Mouse (Mus musculus) thymus, postnatal 10 days (tissue): ENCODE measurements around the gene Cp.
"Not testable (repeated sequence)": the region's sequence is repeated elsewhere in the genome, so short reads cannot be mapped to it uniquely, and the experiment has no call there.

ENCODE experiments used
- DNase-seq, 2 experiments: peaks; one replicate each; pipeline ENCODE4 v3.0.0; 2021; ENCODE audit warnings: low spot score in 2 of 2

Gene Cp

DNA sequence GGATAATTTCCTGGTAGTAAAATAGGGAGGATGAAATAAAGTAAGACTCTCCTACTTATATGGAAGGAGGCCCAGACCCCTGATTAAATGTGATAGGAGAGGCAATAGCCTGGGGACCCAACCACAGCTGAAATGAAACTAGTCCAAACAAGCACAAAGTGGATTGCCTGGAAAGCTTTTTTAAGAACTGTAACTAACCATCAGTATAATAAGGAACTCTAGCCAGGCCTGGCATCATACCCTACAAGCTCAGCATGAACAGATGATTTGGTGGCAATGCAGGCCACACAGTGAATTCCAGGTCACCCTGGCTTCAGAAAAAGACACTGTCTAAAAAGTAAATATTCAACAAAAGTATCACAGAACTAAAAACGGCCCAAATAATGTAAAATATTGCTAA lies 48.8 kb downstream of the Cp start:
- no peak for DNase-seq

DNA sequence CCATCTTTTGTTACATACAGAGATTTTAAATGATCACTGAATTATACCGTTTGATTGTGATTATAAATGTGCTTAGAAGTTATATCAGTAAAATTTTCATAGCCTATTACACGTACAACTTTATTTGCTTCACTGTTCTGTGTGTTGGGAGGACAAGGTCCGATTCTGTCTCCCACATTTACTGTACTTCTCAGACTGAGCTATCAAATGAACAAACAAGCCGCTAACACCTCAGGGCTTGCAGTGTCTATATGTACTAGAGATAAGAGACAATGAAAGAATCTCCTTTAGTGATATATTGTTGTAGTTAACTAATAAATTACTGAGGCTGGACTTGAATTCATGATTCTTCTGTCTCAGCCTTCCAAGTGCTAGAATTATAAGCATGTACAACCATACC lies 50.4 kb downstream of the Cp start:
- no peak for DNase-seq

DNA sequence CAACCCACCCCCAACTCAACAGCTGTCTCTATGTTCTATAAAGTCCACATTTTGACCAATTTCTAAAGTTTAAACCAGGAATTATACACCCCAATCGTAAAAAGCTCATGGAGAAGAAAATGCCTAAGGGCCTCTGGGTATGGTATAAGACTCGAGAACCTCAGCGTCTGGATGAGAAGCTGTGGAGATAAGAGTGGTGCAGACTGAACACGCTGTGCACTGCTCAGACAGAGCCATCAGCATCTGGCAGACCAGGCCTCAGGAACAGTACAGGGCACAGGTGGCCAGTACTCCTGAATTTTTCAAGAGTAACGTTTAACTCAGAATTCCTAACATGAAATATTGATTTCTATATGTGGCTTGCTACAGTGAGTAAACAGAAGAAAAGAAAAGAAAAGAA lies 50.9 kb downstream of the Cp start:
- DNase-seq = no peak

DNA sequence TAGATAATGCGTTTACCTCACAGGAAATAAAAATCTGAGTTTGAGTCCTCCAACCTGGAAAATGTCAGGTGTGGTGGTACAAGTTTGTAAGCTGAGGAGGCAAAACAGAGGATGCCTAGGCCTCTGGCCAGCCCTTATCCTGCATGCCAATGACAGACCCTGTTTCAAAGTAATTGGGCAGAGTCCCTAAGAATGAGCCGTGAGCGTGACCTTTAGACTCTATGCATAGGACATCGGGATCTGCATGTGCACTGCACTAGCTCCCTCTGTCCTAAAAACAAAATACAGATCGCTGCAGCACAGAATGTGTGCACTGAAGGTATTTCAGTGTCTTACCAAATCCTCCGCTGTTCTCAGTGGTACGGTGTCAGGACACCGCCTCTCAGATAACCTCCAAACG lies 53.6 kb downstream of the Cp start:
- no peak for DNase-seq

DNA sequence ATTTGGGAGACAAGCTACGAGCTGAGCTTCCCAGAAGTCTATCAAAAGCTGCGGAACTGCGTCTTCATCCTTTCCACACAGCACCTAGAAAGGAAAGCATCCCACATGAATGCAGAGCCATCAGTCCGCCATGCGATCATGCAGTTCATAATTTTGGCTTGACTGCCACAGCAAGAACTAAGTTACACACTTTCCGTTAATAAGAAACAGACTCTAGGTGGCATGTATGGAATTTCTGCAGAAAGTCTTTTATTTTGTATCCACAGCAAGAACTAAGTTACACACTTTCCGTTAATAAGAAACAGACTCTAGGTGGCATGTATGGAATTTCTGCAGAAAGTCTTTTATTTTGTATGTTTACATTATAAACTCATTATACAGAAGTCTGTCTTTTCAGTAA lies 54.1 kb downstream of the Cp start:
- DNase-seq = not testable (repeated sequence)

DNA sequence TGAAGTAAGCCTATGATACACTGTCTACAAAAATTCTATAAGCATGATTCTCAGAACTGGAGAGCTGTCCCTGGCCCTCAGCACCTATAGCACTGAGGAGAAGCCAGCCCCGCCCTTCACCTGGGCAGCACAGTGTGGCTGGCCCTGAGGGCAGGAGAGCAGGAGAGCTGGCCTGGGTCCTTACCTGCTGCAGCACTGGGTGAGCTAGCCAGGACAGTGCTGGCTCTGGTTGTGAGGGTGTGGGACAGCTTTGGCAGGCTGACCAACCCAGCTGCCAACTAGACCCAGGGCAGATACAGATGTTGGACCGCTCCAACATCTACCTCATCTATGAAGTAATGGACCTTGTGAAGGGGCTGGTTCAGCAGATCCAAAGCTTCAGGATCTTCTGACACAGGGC lies 57.6 kb downstream of the Cp start:
- DNase-seq = no peak

DNA sequence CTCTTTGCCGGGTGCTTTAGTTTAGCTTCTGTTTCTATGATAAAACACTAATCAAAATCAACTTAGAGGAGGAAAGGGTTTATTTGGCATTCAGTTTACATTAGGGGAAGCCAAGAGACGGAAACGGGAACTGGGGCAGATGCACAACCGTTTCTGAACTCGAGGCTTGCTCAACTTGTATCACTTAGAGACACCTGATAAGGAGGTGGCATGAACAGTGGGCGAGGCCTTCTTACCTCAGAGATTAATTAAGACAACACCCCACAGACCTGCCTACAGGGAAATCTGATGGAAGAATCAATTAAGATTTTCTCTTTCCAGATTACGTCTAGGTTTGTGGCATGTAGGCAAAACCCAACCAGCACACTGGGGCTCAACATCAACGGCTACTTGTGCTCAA lies 61.2 kb downstream of the Cp start:
- DNase-seq = no peak

DNA sequence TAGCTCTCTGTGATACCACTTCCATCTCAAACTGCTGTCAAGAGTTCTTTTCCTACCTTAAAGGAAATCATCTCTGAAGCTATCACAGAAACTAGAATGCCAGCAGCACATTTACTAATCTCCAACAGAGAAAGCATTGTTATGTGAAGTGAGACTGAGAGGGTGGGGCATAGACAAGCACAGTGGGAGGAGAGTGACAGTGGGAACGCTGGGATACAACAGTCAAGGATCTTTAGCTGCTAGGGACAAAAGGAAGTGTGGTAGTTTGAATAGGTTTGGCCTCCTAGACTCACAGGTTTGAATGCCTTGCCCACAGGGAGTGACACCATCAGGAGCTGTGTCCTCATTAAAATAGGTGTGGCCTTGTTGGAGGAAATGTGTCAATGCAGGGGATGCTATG lies 67.0 kb downstream of the Cp start:
- no peak for DNase-seq

DNA sequence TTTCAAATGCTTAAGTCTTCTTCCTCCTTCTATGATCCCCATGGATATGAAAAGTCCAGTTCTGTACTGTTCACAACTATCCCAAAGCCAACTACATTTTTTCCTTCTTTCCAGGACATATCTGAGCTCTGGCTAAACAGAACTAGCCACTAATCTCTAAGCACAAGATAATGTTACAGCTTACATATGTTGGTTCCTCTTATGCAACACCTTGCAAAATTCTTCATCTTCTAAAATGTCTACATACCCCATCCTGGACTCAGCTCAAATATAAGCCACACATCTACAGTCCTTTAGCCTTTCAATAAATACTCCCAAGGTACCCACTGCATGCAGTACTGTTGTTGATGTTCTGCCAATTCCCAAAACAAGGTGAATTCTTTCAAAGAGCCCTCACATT lies 69.6 kb downstream of the Cp start:
- no peak for DNase-seq

DNA sequence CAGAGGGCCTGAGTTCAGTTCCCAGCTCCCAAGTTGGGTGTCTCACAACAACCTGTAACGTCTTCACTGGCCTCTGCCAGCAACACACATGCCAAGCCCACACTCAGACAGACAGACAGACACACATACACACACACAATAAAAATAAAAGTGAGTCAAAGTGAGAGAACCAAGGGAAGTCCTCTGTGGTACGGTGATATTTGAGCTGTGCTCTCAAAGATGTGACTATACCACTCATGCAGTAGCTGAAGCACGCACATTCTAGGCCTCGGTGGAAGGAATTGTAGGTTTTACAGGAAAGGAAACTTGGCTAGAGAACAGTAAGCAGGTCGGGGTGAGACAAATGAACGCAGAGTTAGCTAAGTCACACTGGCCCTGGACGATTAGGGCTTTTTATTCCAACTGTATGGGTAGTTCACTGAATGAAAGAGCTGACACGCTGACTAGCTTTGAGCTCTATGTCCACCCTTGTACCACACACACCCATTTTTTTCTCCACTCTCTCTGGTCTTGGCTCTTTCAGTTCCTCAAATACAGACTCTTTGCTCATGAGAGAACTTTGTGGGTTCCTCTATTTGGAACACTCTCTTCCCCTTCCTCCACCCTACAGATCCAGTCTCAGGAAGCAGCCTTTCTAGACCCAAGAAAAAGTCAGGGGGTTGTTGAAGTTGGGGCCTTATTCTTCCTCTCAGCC lies 70.3 kb downstream of the Cp start:
- DNase-seq = no peak

DNA sequence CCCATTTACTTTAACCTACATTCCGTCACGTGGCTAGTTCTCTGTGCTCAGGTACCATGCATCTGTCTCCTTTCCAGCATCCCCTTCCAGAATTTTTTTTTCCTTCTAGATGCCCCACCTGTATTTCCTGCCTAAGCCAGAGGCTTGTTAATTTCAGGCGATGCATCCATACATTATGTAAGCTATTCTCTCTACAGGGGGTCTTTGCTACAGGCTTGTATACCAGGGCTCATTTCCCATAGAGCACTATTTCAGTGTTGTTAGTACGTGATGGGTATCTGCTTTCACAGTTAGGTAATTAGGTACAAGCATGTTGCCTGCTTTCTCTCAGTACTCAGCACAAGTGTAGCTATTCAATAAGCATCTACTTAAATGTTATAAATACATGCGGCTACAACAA lies 70.9 kb downstream of the Cp start:
- DNase-seq = no peak

DNA sequence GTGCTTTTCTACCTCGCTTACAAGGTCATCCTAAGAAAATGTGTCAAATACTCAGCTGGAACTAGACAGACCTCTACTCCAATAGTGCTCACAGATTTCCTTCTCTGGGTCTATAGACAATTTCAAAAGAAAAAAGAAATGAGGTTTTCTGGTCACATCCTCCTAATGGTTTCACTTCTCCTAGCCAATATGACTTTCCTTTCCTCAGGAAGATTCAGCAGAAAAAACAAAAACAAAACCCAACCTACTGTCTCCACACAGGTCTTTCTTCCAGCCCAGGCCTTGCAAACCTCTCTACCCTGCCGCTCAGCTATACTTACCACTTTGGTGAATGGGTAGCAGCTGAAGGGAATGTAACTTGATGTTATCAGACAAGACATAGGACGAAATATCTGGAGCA lies 71.8 kb downstream of the Cp start:
- DNase-seq = no peak

DNA sequence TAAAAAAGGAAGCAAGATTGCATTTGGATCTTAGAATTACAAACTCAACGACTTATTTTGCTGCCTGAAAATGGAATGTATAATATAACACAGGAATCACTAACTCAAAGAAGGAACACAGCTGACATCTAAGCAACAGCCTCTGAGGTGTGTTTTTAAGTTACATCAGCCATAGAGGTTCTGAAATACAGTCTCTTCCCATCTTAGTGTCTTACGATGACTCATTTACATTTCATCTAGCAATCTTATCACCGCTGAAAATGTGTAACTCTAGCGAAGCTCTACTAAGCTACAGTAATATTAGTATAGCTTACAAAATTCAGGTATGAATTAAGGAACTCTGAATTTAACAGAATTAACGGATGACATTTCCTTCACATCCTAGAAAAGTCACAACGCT lies 74.0 kb downstream of the Cp start:
- no peak for DNase-seq

DNA sequence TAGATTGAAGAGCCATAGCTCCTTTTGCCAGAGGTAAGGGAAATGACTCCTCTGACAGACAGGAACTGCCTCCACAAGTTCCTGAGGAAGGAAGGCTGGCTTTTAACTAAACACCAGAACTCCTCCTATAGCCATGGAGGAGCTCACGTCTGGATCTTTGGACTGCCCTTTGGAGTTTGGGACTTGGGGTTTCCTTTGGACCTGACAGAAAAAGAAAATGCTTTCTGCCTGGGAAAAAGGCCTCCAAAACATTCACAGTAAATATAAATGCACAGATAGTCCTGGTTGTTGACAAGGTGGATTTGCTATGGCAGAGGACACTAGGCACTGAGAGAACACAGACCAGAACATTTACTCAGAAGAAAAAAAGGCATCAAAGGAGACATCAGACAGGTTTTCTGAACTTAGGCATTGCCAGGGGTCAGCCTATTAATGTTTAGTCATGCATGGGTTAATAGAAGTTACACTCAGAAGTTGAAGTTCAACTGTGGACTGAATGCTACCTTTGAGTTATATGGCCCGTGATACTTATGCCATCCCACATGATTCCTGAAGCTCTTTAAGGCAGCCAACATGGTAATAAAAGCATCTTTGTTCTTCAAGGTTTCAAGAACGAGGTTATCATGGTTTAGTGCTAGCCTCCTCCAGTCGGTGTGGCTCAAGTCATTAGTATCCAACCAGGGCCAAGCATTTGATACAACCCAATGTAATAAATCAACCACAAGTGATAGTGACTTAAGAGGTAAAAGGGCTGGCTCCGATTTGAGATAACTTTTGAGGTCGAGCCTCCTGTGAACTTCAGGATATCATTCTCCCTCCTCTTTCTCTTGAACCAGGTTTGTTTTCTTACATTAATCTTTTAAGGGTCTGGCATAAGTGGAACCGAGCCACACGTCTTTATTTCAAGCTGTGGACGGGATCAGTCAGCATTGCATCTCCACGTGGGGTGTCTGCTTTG lies 77.2 kb downstream of the Cp start:
- no peak for DNase-seq

DNA sequence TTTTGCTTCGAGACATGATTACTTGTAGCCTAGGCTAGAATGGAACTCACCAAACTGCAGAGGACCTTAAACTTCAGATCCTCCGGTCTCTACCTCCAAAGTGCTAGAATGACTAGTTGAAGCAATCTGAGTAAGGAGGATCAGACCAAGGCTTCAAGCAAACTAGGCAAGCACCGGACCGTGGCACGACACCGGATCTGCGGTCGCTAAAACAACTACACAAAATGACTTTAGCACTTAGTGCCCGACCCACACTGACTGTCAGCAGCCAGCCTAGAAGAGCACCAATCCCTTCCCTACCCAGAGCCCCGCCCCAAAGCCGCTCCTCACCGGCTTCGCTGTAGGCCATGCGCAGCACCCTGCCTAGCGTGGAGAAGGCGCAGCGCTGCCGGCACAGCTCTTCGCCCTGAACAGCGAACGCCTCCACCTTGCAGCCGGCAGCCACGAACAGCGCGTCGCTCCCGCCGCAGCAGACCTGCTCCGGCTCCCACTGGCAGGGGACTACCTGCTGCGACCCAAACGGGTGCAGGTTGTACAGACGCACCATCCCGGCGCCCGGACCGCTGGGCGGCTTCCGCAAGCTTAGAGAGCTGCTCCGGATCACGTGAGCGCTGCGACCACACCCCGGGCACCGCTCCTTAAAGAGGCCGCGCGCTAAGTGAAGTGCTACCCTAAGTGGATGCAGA lies 78.0 kb downstream of the Cp start, which contains the start of gene Hps3:
Gene Hps3, minus strand, starts transcription at position 597 of the 686 bp plus-strand sequence.
- peak; percentile 76 for DNase-seq

DNA sequence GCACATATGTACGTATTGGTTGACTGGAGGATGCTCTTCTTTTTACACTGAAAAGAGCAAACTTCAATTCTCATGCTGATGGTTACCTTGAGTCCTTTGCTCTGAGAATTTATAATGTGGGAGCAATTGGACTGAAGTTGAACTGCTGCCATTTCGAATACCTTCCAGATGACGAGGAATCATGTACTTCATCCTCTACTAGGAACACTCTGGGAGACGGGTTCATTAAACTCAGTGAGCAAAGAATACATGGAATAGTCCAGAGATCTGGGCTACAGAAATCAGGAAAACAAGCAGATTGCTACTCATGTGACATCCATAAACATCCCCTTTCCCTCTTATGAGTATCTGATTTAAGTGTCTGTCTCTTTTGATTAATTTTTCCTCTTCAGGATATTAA lies 79.2 kb downstream of the Cp start:
- DNase-seq = no peak

DNA sequence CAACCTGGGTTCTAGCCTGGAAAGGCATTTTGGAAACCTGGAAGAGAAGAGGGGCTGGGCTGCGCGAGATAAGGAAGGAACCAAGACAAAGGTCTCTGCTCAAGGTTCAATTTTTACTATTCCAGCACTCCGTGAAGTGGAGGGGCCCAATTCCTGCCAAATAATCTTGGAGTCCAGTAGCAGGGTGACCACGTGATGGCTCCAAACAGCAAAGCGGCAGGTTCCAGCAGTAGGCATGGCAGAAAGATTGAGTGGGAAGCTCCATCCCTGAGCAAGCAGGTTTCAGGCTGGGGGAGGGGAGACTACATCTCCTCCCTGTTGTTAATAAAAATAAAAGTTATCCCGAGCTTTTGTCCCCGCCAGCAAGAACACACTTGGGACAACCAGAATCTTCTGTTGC lies 84.6 kb downstream of the Cp start:
- DNase-seq = not testable (repeated sequence)

DNA sequence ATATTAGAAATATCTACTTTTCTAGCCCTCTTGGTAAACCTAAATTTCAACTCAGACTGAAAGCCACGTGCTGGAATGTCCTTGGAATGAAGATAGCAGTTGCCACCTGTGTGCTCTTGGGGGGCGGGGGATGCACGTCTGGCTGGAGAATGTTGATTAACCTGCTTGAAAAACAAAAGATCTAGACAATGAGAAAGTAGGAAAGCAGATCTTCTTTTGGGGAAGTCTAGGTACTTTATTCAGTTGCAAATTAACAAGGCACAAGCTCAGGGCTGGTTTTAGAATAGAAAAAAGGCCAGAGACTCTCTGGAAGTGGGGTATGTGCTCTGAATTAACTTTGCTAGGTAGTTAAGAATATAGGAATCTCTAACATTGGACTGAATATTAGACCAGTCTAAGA lies 87.9 kb downstream of the Cp start:
- DNase-seq = not testable (repeated sequence)

DNA sequence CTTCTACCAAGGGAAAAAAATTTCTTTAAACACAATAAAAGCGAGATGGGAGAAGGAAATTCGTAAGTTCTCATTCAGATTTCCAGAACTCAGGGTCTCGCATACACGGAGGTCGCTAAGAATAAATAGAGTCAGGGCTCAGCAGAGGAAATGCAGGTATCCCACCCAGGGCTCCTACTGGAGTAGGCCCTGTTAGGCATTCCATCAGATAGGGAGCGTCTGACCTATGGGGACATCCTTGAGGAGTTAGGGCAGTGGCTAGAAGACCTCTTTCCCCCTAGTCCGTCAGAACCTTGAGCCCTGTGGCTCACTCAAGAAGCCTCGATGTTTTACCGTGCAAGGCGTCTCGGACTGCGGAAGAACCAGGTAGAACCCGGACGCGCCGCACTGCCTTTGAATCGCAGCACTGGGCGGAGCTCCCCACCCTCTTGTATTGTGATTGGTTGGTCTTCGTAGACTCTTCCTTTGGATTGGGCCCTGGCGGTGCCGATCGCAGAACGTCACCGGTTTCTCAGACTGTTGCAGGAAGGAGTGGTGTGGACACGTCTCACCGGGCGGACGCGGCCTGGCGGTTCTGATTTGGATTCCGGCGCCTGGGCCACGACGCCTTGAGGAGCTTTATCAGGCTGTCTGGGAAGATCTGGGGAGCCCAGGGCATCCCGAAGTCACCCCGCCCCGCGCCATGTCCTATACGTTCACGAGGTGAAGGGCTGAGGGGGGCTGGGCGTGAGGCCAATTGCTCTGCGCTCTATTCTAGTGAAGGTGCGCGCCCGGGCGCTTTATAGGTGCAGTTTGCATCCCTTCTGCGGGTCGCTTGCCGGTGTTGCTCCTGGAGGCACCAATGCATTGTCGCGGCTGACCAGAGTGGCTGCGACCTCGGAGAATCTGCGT lies 100.7 kb downstream of the Cp start, which contains the start of gene Hltf:
Gene Hltf, plus strand, starts transcription at position 506 of the 891 bp plus-strand sequence.
- DNase-seq = peak; percentile 89 to 92

DNA sequence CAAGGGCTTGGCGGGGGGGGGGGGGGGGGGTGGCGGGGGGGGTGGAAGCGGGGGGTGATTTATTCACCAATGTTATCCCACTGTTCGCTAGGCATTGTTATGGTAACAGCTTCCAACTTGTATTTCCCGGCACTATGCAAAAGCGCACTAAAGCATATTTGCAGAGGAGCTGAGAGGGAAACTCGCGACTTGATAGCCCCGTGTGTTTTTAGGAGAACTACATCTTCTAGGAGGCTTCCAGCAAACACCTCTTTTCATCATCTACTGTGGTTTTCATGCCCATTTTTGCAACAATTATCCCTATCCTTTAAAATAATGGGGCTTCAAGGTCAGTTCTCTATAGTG lies 101.3 kb downstream of the Cp start:
- no peak for DNase-seq
